Mouse (Mus musculus) brain, embryonic 18.5 days (tissue): ENCODE data around the gene Lama5.

Experiments
- DNase-seq: peaks from one replicate; pipeline ENCODE4 v3.0.0-alpha.2; 2012; ENCODE audit warnings: low read depth, low spot score

The Lama5 gene

DNA sequence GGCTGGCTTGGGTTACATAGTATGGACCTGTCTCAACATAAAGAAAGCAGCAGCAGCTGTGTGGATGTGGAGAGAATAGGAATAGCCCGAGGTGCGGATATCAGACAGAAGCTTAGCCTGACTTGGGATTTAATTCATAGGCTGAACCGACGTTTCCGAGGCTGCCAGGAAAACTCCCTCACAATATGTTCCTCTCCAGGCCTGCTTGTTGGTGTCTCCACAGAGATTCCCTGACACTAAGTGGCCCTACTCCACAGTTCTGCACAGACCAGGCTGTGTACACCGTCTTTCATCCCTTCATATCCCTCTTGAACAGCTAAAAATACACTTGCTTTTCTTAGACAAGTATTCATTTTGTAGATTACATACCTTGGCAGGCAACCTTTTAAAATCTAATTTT, 78.3 kb downstream of the Lama5 start:
- DNase-seq, result no peak

GRCm38 (mm10) chr2:180146091-180146490, 79.6 kb downstream of the Lama5 start:
- no peak for DNase-seq

DNA sequence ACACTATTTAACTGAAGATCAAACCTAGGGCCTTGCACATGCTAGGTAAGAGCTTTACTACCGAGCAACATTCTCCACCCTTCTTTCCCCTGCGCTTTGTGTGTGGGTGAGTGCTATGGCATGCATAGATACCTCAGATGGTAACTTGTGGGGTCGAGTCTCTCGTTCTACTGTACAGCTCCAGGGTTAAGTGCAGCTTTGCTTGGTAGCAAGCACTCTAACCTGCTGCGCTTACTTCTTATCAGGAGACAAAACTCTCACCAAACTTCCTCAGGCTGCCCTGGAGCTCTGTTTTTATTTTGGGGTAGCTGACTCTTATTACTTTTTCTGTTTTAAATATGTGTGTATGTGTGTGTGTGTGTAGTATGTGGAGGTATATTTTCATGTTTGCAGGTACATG, 90.2 kb downstream of the Lama5 start:
- no peak for DNase-seq

- no peak for DNase-seq
These were observed 91.7 kb downstream of the Lama5 start for GRCm38 (mm10) chr2:180133911-180134310.

DNA sequence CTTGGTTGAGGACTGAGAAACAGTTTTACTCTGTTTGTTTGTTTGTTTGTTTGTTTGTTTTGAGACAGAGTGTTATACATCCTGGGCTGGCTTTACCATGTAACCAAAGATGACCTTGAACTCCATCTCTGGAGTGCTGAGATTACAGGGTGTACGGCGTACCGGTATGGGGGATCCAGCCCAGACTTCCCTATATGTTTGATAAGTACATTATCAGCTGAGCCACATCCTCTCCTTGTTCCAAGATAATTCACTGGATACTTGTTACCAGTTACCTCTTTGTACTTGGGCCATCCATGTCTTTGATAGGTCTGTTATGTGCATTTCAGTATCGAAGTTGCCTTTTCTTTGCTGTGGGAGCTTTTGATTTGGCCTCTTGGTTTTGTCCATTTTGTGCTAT, 92.4 kb downstream of the Lama5 start:
- DNase-seq, result no peak

DNA sequence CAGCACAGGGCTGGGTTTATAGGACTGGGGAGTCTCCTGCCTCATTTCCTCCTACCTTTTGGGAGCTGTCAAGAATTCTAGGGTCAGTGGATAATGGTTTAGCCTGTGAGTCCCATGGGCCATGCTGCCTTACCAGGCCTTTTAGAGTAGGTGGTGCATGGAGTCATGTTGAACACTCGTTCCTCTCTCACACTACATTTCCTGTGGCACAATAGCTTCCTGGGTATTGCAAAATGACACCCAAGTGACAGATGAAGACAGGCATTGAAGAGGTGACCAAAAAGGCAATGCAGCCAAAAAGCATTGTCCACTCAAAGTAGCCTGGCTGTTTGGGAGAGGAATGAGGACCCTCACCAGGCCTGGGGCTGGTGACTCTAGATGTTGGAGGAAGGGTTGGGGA, 98.0 kb downstream of the Lama5 start:
- DNase-seq, result no peak
